ENCODE assay signal across 14 mouse cellular contexts in the genomic region with DNA sequence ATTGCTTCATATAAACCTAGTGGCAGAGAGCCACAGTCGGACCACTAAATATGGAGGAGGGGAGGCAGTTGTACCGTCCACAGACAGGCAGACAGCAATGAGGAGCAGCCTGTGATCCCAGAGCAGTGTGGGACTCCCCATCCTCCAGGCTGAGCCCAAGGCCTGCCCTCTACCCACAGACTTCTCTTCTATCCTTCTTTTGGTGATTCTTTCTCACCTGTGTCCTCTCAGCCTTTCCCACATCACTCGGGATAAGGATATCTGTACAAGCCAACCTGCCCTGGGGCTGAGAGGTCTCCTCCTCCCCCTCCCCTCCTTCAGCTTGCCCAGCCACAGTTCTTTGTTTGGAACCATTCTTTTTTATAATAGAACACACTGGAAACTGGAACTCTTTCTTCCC.
A peak's percentile ranks its signal among the peaks of the same experiment; 100 is the strongest.
DNase-seq lines count a peak whose midpoint lies in the region; ATAC-seq and TF ChIP-seq lines count a peak whose summit lies in the region.
"Had no signal": no experiment of that assay in that cellular context is flagged by ENCODE, and none has a peak within 500 bp of the region (broad histone marks: within the 10 kb centered on the region; RNA-seq: fewer than 3 reads in every experiment).

No protein-coding gene starts in this region.

- intact Hi-C loops in left cerebral cortex, adult 2 months (cut with DNase I), result no loop called here

- no peak overlapping the region for H3K4me3 ChIP-seq in left cerebral cortex, adult 2 months
- H3K4me3 ChIP-seq in forebrain, embryonic 12.5 days (replicated peaks), result no peak overlapping the region
- no peak overlapping the region for H3K4me3 ChIP-seq in hindbrain, embryonic 13.5 days
- no peak overlapping the region for H3K4me3 ChIP-seq in neural tube, embryonic 13.5 days
- no peak overlapping the region for H3K4me3 ChIP-seq in intestine, embryonic 15.5 days (replicated peaks)
- H3K4me3 ChIP-seq: liver, embryonic 12.5 days; lung, embryonic 15.5 days had no signal

- peak; percentile 57 for ATAC-seq in forebrain, embryonic 12.5 days (ENCODE audit: low FRiP score)
- peak; percentile 70 for ATAC-seq in hindbrain, embryonic 13.5 days (ENCODE audit: low FRiP score)
- peak; percentile 90 for ATAC-seq in neural tube, embryonic 13.5 days (ENCODE audit: low read depth)
- no peak for ATAC-seq in intestine, embryonic 15.5 days
- ATAC-seq: liver, embryonic 12.5 days had no signal

- H3K27ac ChIP-seq in left cerebral cortex, adult 2 months, result 0 out of 2 replicates have a peak overlapping the region, but pooled peaks have one; percentile 7
- peak overlapping the region; percentile 44; the same call in 1 of the 2 replicates for H3K27ac ChIP-seq in forebrain, embryonic 12.5 days
- no peak overlapping the region; the same call in 1 of the 2 replicates for H3K27ac ChIP-seq in hindbrain, embryonic 13.5 days
- H3K27ac ChIP-seq in neural tube, embryonic 13.5 days (replicated peaks), result peak overlapping the region; percentile 64
- H3K27ac ChIP-seq in intestine, embryonic 15.5 days, result no peak overlapping the region
- H3K27ac ChIP-seq: liver, embryonic 12.5 days; lung, embryonic 15.5 days had no signal

- H3K36me3 ChIP-seq in forebrain, embryonic 12.5 days (replicated peaks), result no peaks in the 10 kb centered on the region
- H3K36me3 ChIP-seq in hindbrain, embryonic 13.5 days, result no peaks in the 10 kb centered on the region
- no peaks in the 10 kb centered on the region for H3K36me3 ChIP-seq in neural tube, embryonic 13.5 days
- H3K36me3 ChIP-seq in intestine, embryonic 15.5 days, result no peaks in the 10 kb centered on the region
- H3K36me3 ChIP-seq: liver, embryonic 12.5 days; lung, embryonic 15.5 days had no signal

- no peak overlapping the region for H3K9ac ChIP-seq in forebrain, embryonic 12.5 days
- H3K9ac ChIP-seq in hindbrain, embryonic 13.5 days, result no peak overlapping the region
- no peak overlapping the region for H3K9ac ChIP-seq in neural tube, embryonic 13.5 days
- H3K9ac ChIP-seq in intestine, embryonic 15.5 days, result no peak overlapping the region
- H3K9ac ChIP-seq: liver, embryonic 12.5 days; lung, embryonic 15.5 days had no signal

- no peaks in the 10 kb centered on the region for H3K9me3 ChIP-seq in forebrain, embryonic 12.5 days
- no peaks in the 10 kb centered on the region for H3K9me3 ChIP-seq in hindbrain, embryonic 13.5 days
- H3K9me3 ChIP-seq in neural tube, embryonic 13.5 days, result no peaks in the 10 kb centered on the region
- no peaks in the 10 kb centered on the region for H3K9me3 ChIP-seq in intestine, embryonic 15.5 days
- H3K9me3 ChIP-seq: liver, embryonic 12.5 days; lung, embryonic 15.5 days had no signal

- no peak for TF ChIP-seq CTCF in left cerebral cortex, adult 2 months (IDR thresholded peaks at IDR 0.05)

- peaks cover 5% of the 10 kb centered on the region; the same call in 1 of the 2 replicates for H3K27me3 ChIP-seq in forebrain, embryonic 12.5 days
- H3K27me3 ChIP-seq in hindbrain, embryonic 13.5 days, result no peaks in the 10 kb centered on the region
- no peaks in the 10 kb centered on the region; the same call in 1 of the 2 replicates for H3K27me3 ChIP-seq in neural tube, embryonic 13.5 days
- H3K27me3 ChIP-seq in intestine, embryonic 15.5 days (replicated peaks), result no peaks in the 10 kb centered on the region
- H3K27me3 ChIP-seq: liver, embryonic 12.5 days; lung, embryonic 15.5 days had no signal

- no peak for DNase-seq in left cerebral cortex, adult 2 months (ENCODE audit: extremely low spot score in 1 of 2, low spot score in 2 of 2)
- no peak for DNase-seq in left cerebral cortex, adult 18-20 months (ENCODE audit: low spot score in 2 of 2)
- DNase-seq in adrenal gland, adult (ENCODE audit: inconsistent age in 2 of 2, low spot score in 1 of 2), result no peak
- DNase-seq: adrenal gland, adult 2 months; cerebellum, adult 2 months; embryo, embryonic 11 days; heart, adult 11 months; thymus, adult 2 months had no signal

- 17% methylated on average over 3 of the region's 3 CpGs for WGBS in forebrain, embryonic 12.5 days
- WGBS in hindbrain, embryonic 13.5 days, result 21% methylated on average over 3 of the region's 3 CpGs
- 14% methylated on average over 3 of the region's 3 CpGs for WGBS in neural tube, embryonic 13.5 days
- WGBS in intestine, embryonic 15.5 days, result 39% methylated on average over 3 of the region's 3 CpGs

- peaks cover 22% of the 10 kb centered on the region for H3K4me1 ChIP-seq in forebrain, embryonic 12.5 days
- H3K4me1 ChIP-seq in hindbrain, embryonic 13.5 days (replicated peaks), result peaks cover 29% of the 10 kb centered on the region
- peaks cover 43% of the 10 kb centered on the region for H3K4me1 ChIP-seq in neural tube, embryonic 13.5 days (replicated peaks)
- 0 out of 2 replicates have a peak, but pooled peaks cover 4% of the 10 kb centered on the region for H3K4me1 ChIP-seq in intestine, embryonic 15.5 days (replicated peaks)
- H3K4me1 ChIP-seq: liver, embryonic 12.5 days; lung, embryonic 15.5 days had no signal

- H3K4me2 ChIP-seq in forebrain, embryonic 12.5 days, result no peak overlapping the region
- no peak overlapping the region for H3K4me2 ChIP-seq in hindbrain, embryonic 13.5 days
- H3K4me2 ChIP-seq in neural tube, embryonic 13.5 days, result no peak overlapping the region
- no peak overlapping the region for H3K4me2 ChIP-seq in intestine, embryonic 15.5 days (replicated peaks)
- H3K4me2 ChIP-seq: liver, embryonic 12.5 days; lung, embryonic 15.5 days had no signal

Comparison
In these comparisons a context has a peak if more than half of its experiments do, and no peak if none do; other contexts are left out.
1. H3K27ac ChIP-seq: peak in left cerebral cortex, adult 2 months (single experiment), forebrain, embryonic 12.5 days (single experiment) and neural tube, embryonic 13.5 days (single experiment); none in hindbrain, embryonic 13.5 days (single experiment) and intestine, embryonic 15.5 days (single experiment).